Mouse (Mus musculus) cortical plate, adult 2 months (tissue): ENCODE data around the gene Tanc1. TPM values are rescaled to one million over a fixed set of nuclear protein-coding genes. Genes with fewer than 3 reads are reported as not detected.

Experiments used
- H3K27ac ChIP-seq: fragments of 200-500 bp; 2 replicates; pipeline ENCODE4 v1.5.1; 2012; ENCODE audit warnings: low read length, control low read depth, inconsistent platforms; ENCODE audit not compliant: insufficient read depth
- H3K4me1 ChIP-seq: fragments of 200-500 bp; 2 replicates; pipeline ENCODE4 v1.6.1; 2011; ENCODE audit warnings: low read length; ENCODE audit not compliant: control insufficient read depth, insufficient read depth
- H3K4me3 ChIP-seq: fragments of 200-500 bp; 2 replicates; pipeline ENCODE4 v1.5.1; 2011; ENCODE audit warnings: mild to moderate bottlenecking, low read length, control low read depth; ENCODE audit not compliant: insufficient read depth
- CTCF ChIP-seq: fragments of 200-500 bp; IDR thresholded peaks from 2 replicates; pipeline ENCODE4 v1.5.1; 2011; ENCODE audit warnings: mild to moderate bottlenecking, control low read depth, low read length; ENCODE audit not compliant: insufficient read depth; ENCODE audit errors: extremely low read depth
- POLR2A ChIP-seq: fragments of 200-500 bp; IDR thresholded peaks from 2 replicates; pipeline ENCODE4 v1.6.1; 2011; ENCODE audit warnings: mild to moderate bottlenecking, low read length, control low read depth; ENCODE audit not compliant: insufficient read depth; ENCODE audit errors: extremely low read depth
- polyA plus RNA-seq: library from polyadenylated mRNA; depleted of rRNA; stranded (reverse); fragments of >200 nt; gene quantifications from 2 replicates; pipeline ENCODE4 v1.2.3, GENCODE M21; 2012

Gene Tanc1
- polyA plus RNA-seq, 1 experiment, result 9.8 TPM

GRCm38 (mm10) chr2:59593341-59593902, 18.4 kb upstream of the Tanc1 start:
- Histone ChIP-seq H3K4me1 (no peaks in the 10 kb centered on the region), H3K4me3 (no peak overlapping the region), H3K27ac (no peak overlapping the region)
- no peak for TF ChIP-seq CTCF
- no peak for TF ChIP-seq POLR2A

GRCm38 (mm10) chr2:59594095-59594494, 17.7 kb upstream of the Tanc1 start:
- H3K27ac ChIP-seq, result no peak overlapping the region
- H3K4me1 ChIP-seq, result no peaks in the 10 kb centered on the region
- no peak overlapping the region for H3K4me3 ChIP-seq
- TF ChIP-seq CTCF, result no peak
- no peak for TF ChIP-seq POLR2A

- no peak for TF ChIP-seq POLR2A
- no peak for TF ChIP-seq CTCF
- no peaks in the 10 kb centered on the region for H3K4me1 ChIP-seq
- H3K4me3 ChIP-seq, result no peak overlapping the region
- H3K27ac ChIP-seq, result no peak overlapping the region
Measured at GRCm38 (mm10) chr2:59596545-59596944, 15.3 kb upstream of the Tanc1 start.

GRCm38 (mm10) chr2:59598286-59598685, 13.6 kb upstream of the Tanc1 start:
- H3K27ac ChIP-seq, result no peak overlapping the region
- no peak overlapping the region for H3K4me3 ChIP-seq
- H3K4me1 ChIP-seq, result no peaks in the 10 kb centered on the region
- TF ChIP-seq POLR2A, result no peak
- TF ChIP-seq CTCF, result no peak

GRCm38 (mm10) chr2:59598894-59599293, 12.9 kb upstream of the Tanc1 start:
- TF ChIP-seq POLR2A (no peak), CTCF (no peak)
- no peaks in the 10 kb centered on the region for H3K4me1 ChIP-seq
- no peak overlapping the region for H3K4me3 ChIP-seq
- no peak overlapping the region for H3K27ac ChIP-seq

GRCm38 (mm10) chr2:59599338-59600111, 12.3 kb upstream of the Tanc1 start:
- TF ChIP-seq CTCF (no peak), POLR2A (no peak)
- Histone ChIP-seq H3K27ac (no peak overlapping the region), H3K4me1 (no peaks in the 10 kb centered on the region)

GRCm38 (mm10) chr2:59600123-59600840, 11.6 kb upstream of the Tanc1 start:
- Histone ChIP-seq H3K4me1 (no peaks in the 10 kb centered on the region), H3K27ac (no peak overlapping the region), H3K4me3 (no peak overlapping the region)
- no peak for TF ChIP-seq CTCF
- no peak for TF ChIP-seq POLR2A

More at GRCm38 (mm10) chr2:59599338-59600111, 12.3 kb upstream of the Tanc1 start:
- no peak overlapping the region for H3K4me3 ChIP-seq

GRCm38 (mm10) chr2:59600980-59601379, 10.9 kb upstream of the Tanc1 start:
- TF ChIP-seq CTCF, result no peak
- TF ChIP-seq POLR2A, result no peak
- Histone ChIP-seq H3K27ac (no peak overlapping the region), H3K4me3 (no peak overlapping the region), H3K4me1 (no peaks in the 10 kb centered on the region)

- Histone ChIP-seq H3K4me1 (no peaks in the 10 kb centered on the region), H3K4me3 (no peak overlapping the region), H3K27ac (no peak overlapping the region)
- no peak for TF ChIP-seq POLR2A
- TF ChIP-seq CTCF, result no peak
Measured at GRCm38 (mm10) chr2:59601452-59601851, 10.4 kb upstream of the Tanc1 start.
